Mouse (Mus musculus) embryonic fibroblast, embryonic 13.5 days (primary cell): ENCODE data around the gene Acer3.

Source experiments
- CTCF ChIP-seq: IDR thresholded peaks from 2 replicates; pipeline ENCODE4 v1.5.1; 2011; ENCODE audit warnings: mild to moderate bottlenecking, control low read depth, low read length, moderate library complexity, borderline replicate concordance; ENCODE audit not compliant: insufficient read depth
- POLR2A ChIP-seq: IDR thresholded peaks from 2 replicates; pipeline ENCODE4 v1.6.1; 2011; ENCODE audit warnings: low read depth, mild to moderate bottlenecking, control low read depth, low read length, moderate library complexity

DNA sequence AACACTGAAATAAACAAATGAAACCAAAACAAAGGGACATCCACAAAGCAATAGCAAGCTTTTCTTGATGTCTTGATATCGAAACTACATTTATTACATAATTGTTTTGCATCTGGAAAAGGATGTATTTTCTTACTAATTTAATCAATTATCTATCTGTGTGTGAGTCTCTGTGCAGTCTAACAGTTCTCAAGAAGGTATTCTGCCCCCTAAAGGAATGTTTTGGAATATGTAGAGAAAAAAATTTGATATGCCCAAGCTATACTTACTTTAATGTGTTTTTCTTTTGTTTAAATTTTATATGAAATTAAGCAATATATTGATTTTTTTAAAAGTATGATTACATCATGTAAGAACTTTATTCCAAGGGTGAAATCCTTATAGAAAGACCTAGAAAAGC, 130.4 kb downstream of the Acer3 start:
- no peak for TF ChIP-seq CTCF
- TF ChIP-seq POLR2A, result no peak
